Mouse (Mus musculus): ENCODE measurements at regions not wholly inside any gene's neighbourhood (a gene's known extent, or its start where the extent isn't known, plus 50 kb on each side); places are given as distances from the start of the nearest gene placed in this dataset.

DNA sequence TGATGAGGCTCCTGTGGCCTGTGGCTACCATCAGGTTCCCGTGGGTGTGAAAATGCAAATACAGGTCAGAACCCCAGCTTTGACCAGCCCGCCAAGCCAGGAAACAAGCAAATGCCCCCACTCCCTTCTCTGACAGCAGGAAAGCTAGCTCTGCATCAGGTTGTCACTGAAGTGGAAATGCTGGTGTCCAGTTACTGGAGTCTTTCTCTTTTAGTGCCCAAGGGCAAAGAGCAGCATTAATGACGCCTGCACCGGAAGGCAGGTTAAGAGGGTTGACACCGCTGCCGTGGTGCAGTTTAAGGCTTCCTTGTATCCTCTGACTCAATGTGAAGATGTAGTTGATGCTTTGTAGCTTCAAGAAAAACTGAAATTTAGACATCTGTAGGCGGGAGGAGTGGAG is 368.1 kb upstream of the Sall1 start:
- Histone ChIP-seq H3K79me2 (replicated peaks; ENCODE audit: control insufficient read depth, extremely low read depth, insufficient read depth, poor library complexity, severe bottlenecking) (no peaks in the 10 kb centered on the region), H3K27me3 (replicated peaks) (no peaks in the 10 kb centered on the region), H3K9ac (ENCODE audit: insufficient read depth, low read depth) (no peak overlapping the region), H3K4me2 (ENCODE audit: insufficient read depth, low read depth, poor library complexity, severe bottlenecking) (no peak overlapping the region), H3K4me1 (ENCODE audit: control insufficient read depth in 1 of 2, insufficient read depth in 2 of 2) (no peaks in the 10 kb centered on the region), H3K36me3 (replicated peaks in 1 of 2; ENCODE audit: control insufficient read depth in 1 of 2, insufficient read depth in 1 of 2, low read length in 1 of 2) (no peaks in the 10 kb centered on the region), H3K27ac (ENCODE audit: insufficient read depth, low read depth) (no peak overlapping the region), H3K4me3 (replicated peaks in 1 of 3; ENCODE audit: low read depth in 2 of 3, low read length in 2 of 3, poor library complexity in 1 of 3) (no peak overlapping the region), H3K9me3 (replicated peaks; ENCODE audit: low read length) (peaks cover 23% of the 10 kb centered on the region)
- TF ChIP-seq GABPA (IDR thresholded peaks at IDR 0.05; ENCODE audit: insufficient replicate concordance, low read depth, low read length), result no peak
- no peak for TF ChIP-seq KAT2A (IDR thresholded peaks at IDR 0.05; ENCODE audit: insufficient replicate concordance, low read length)
- no peak for TF ChIP-seq ZNF384 (IDR thresholded peaks at IDR 0.05; ENCODE audit: low read depth, low read length)
- no peak for TF ChIP-seq ZC3H11A (IDR thresholded peaks at IDR 0.05; ENCODE audit: low read depth, low read length)
- no peak for TF ChIP-seq ZMIZ1 (IDR thresholded peaks at IDR 0.05; ENCODE audit: low read depth, low read length)
- TF ChIP-seq ETS1 (conservative IDR thresholded peaks at IDR 0.05; ENCODE audit: low read depth, low read length), result no peak
- TF ChIP-seq JUN (IDR thresholded peaks at IDR 0.05; ENCODE audit: insufficient read depth, low read depth, low read length), result no peak
- TF ChIP-seq E2F4 (IDR thresholded peaks at IDR 0.05; ENCODE audit: insufficient replicate concordance, low read depth, low read length), result no peak
- no peak for TF ChIP-seq USF1 (IDR thresholded peaks at IDR 0.05; ENCODE audit: low read depth, low read length)
- no peak for TF ChIP-seq POLR2AphosphoS2 (IDR thresholded peaks at IDR 0.05; ENCODE audit: low read depth, low read length)
- TF ChIP-seq IRF4 (IDR thresholded peaks at IDR 0.05; ENCODE audit: low read depth, low read length), result no peak
- no peak for TF ChIP-seq TBP (conservative IDR thresholded peaks at IDR 0.05; ENCODE audit: low read depth, low read length)
- no peak for TF ChIP-seq MXI1 (IDR thresholded peaks at IDR 0.05; ENCODE audit: low read depth, low read length)
- no peak for TF ChIP-seq MAFK (IDR thresholded peaks at IDR 0.05; ENCODE audit: insufficient replicate concordance, low read length)
- no peak for TF ChIP-seq EP300 (IDR thresholded peaks at IDR 0.05; ENCODE audit: low read length)
- TF ChIP-seq TCF12 (IDR thresholded peaks at IDR 0.05; ENCODE audit: low read depth, low read length), result no peak
- no peak for TF ChIP-seq MYC (IDR thresholded peaks at IDR 0.05; ENCODE audit: low read depth, low read length)
- in situ Hi-C loops (cut with MboI; ENCODE audit: low pct_ligation_motif_present, low pct_unique_long_range_greater_than_20kb, low sequenced_read_pairs) (no loop called here), dilution Hi-C loops (cut with MboI; ENCODE audit: extremely low pct_ligation_motif_present, extremely low pct_unique_long_range_greater_than_20kb, low sequenced_read_pairs) (no loop called here)
- no peak for DNase-seq (ENCODE audit: extremely low read depth)

DNA sequence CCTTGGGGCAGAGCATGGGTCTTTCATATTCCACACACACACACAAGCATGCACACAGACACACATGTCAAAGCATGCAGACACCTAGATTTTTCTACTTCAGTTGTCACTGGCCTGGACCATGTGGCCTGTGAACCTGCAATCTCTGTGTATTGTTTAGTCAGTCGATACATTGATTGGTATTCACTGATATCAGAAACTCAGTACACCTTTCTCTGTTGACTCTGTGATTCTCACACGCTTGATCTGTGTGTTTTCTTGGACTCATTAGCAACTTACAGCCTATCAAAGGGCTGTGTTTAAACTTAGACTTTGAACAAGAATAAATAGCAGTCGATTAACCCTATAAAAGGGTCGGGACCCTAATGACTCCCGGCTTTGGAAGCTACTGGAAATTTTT is 362.7 kb upstream of the Sall1 start:
- TF ChIP-seq IRF4 (IDR thresholded peaks at IDR 0.05; ENCODE audit: low read depth, low read length) (no peak), RAD21 (IDR thresholded peaks at IDR 0.05; ENCODE audit: low read depth, low read length) (no peak), NRF1 (IDR thresholded peaks at IDR 0.05; ENCODE audit: low read depth, low read length) (no peak), TBP (conservative IDR thresholded peaks at IDR 0.05; ENCODE audit: low read depth, low read length) (no peak), SMC3 (IDR thresholded peaks at IDR 0.05; ENCODE audit: low read depth, low read length) (no peak), SIN3A (IDR thresholded peaks at IDR 0.05; ENCODE audit: low read length) (no peak), EP300 (IDR thresholded peaks at IDR 0.05; ENCODE audit: low read length) (no peak), CHD2 (IDR thresholded peaks at IDR 0.05; ENCODE audit: low read length) (no peak)
- in situ Hi-C loops (cut with MboI; ENCODE audit: low pct_ligation_motif_present, low pct_unique_long_range_greater_than_20kb, low sequenced_read_pairs), result no loop called here

More for the DNA sequence above, 362.7 kb upstream of the Sall1 start:
- no peaks in the 10 kb centered on the region for H3K79me2 ChIP-seq (replicated peaks; ENCODE audit: control insufficient read depth, extremely low read depth, insufficient read depth, poor library complexity, severe bottlenecking)
- H3K36me3 ChIP-seq (replicated peaks in 1 of 2; ENCODE audit: control insufficient read depth in 1 of 2, insufficient read depth in 1 of 2, low read length in 1 of 2), result no peaks in the 10 kb centered on the region
- no peak overlapping the region for H3K4me2 ChIP-seq (ENCODE audit: insufficient read depth, low read depth, poor library complexity, severe bottlenecking)
- H3K4me1 ChIP-seq (ENCODE audit: control insufficient read depth in 1 of 2, insufficient read depth in 2 of 2), result peaks cover 0 to 11% of the 10 kb centered on the region in 2 experiments; a peak in 1 of 4 replicates
- H3K27me3 ChIP-seq (replicated peaks), result no peaks in the 10 kb centered on the region
- dilution Hi-C loops (cut with MboI; ENCODE audit: extremely low pct_ligation_motif_present, extremely low pct_unique_long_range_greater_than_20kb, low sequenced_read_pairs), result no loop called here
- peaks cover 18% of the 10 kb centered on the region for H3K9me3 ChIP-seq (replicated peaks; ENCODE audit: low read length)
- DNase-seq (ENCODE audit: extremely low read depth), result no peak
- no peak overlapping the region for H3K9ac ChIP-seq (ENCODE audit: insufficient read depth, low read depth)
- no peak overlapping the region for H3K4me3 ChIP-seq (replicated peaks in 1 of 3; ENCODE audit: low read depth in 2 of 3, low read length in 2 of 3, poor library complexity in 1 of 3)
- H3K27ac ChIP-seq (ENCODE audit: insufficient read depth, low read depth), result no peak overlapping the region
